Mouse (Mus musculus): Measurements from ENCODE around the gene Akap8l. TPM values are rescaled to one million over a fixed set of nuclear protein-coding genes. Genes with fewer than 3 reads are reported as not detected.

Gene Akap8l
- polyA plus RNA-seq, 1 experiment from 2014 or later, result 44.3 TPM

DNA sequence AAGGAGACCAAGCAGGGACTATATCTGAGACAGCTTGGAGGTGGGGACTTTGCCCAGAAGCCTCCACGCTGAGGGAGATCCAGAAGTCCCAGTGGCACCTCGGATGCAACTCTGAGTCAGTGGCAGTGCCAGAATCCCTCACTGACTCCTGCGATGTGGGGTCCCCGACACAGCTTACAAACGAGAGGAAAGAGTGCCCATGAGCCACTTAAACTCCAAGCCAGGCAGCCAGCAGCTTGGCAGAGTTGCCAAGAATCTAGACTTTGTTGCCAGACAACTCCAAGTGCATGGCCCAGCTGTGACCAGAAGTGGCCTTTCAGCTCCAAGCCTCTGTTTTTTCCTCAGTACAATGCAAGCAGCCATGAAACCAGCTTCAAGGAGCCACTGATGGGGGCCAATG, 33.3 kb upstream of the Akap8l start:
- no peaks in the 10 kb centered on the region for H3K27me3 ChIP-seq (ENCODE audit: control insufficient read depth, insufficient read depth, low read length)
- H3K9me3 ChIP-seq (replicated peaks; ENCODE audit: control insufficient read depth, low read length), result no peaks in the 10 kb centered on the region
- H3K4me3 ChIP-seq (ENCODE audit: low read depth, low read length), result no peak overlapping the region
- WGBS, result 89% methylated on average over 5 of the region's 5 CpGs
- no peak for ATAC-seq (replicated peaks; ENCODE audit: insufficient number of reproducible peaks, low FRiP score, low TSS enrichment, low read depth)
- H3K4me2 ChIP-seq (ENCODE audit: low read depth, low read length), result no peak overlapping the region
- DNase-seq (ENCODE audit: low spot score), result no peak
- no peak overlapping the region for H3K9ac ChIP-seq (replicated peaks; ENCODE audit: low read length)
- H3K36me3 ChIP-seq (replicated peaks; ENCODE audit: control insufficient read depth, insufficient read depth, low read depth, low read length), result no peaks in the 10 kb centered on the region
- no peak overlapping the region for H3K27ac ChIP-seq (replicated peaks; ENCODE audit: low read depth, low read length)
- H3K4me1 ChIP-seq (ENCODE audit: control insufficient read depth, insufficient read depth, low read length), result no peaks in the 10 kb centered on the region

DNA sequence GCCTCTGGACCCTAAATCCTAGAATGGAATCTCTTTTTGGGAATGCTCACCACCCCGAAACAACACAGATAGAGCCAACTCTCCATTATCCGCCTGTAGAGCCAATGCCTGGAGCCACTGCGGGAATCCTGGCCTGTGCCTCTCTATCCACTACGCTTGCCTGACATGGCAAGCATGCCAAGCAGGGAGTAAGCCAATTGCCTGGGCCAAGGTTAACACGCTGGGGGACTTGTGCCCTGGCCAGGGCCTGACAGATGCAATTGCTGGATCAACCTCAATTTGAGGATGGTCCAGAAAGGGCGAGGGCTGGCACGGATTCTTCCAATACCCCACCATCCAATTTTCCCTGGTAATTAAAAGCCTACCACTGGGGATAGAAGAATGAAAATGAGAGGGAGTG, 32.2 kb upstream of the Akap8l start:
- Histone ChIP-seq H3K9ac (replicated peaks; ENCODE audit: low read length) (no peak overlapping the region), H3K4me3 (ENCODE audit: low read depth, low read length) (no peak overlapping the region), H3K27me3 (ENCODE audit: control insufficient read depth, insufficient read depth, low read length) (no peaks in the 10 kb centered on the region), H3K27ac (replicated peaks; ENCODE audit: low read depth, low read length) (no peak overlapping the region), H3K4me2 (ENCODE audit: low read depth, low read length) (no peak overlapping the region), H3K36me3 (replicated peaks; ENCODE audit: control insufficient read depth, insufficient read depth, low read depth, low read length) (no peaks in the 10 kb centered on the region), H3K9me3 (replicated peaks; ENCODE audit: control insufficient read depth, low read length) (no peaks in the 10 kb centered on the region), H3K4me1 (ENCODE audit: control insufficient read depth, insufficient read depth, low read length) (no peaks in the 10 kb centered on the region)
- no peak for ATAC-seq (replicated peaks; ENCODE audit: insufficient number of reproducible peaks, low FRiP score, low TSS enrichment, low read depth)
- DNase-seq (ENCODE audit: low spot score), result no peak
- 92% methylated on average over 7 of the region's 7 CpGs for WGBS

DNA sequence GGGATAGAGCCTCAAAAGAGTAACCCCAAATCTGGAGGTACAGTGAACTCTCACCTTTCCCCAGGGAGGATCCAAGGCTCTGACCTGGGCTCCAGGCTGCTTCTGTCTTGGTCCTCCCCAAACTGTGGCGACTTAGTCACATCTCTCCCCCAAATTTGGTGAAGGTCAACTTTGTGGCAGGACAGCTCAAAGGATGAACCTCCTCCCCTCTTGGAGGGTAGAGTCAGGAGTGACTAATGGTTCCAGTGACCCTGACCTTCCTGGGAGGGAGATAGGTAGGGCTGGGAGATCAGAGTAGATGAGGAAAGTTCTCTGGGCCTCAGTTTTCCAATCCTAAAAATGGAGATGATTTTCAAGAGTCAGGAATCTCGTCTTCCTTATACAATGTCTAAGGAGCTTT, 28.4 kb upstream of the Akap8l start:
- Histone ChIP-seq H3K4me2 (ENCODE audit: low read depth, low read length) (no peak overlapping the region), H3K27me3 (ENCODE audit: control insufficient read depth, insufficient read depth, low read length) (no peaks in the 10 kb centered on the region), H3K36me3 (replicated peaks; ENCODE audit: control insufficient read depth, insufficient read depth, low read depth, low read length) (no peaks in the 10 kb centered on the region), H3K4me3 (ENCODE audit: low read depth, low read length) (no peak overlapping the region), H3K27ac (replicated peaks; ENCODE audit: low read depth, low read length) (no peak overlapping the region), H3K9ac (replicated peaks; ENCODE audit: low read length) (no peak overlapping the region), H3K9me3 (replicated peaks; ENCODE audit: control insufficient read depth, low read length) (no peaks in the 10 kb centered on the region), H3K4me1 (ENCODE audit: control insufficient read depth, insufficient read depth, low read length) (no peaks in the 10 kb centered on the region)
- ATAC-seq (replicated peaks; ENCODE audit: insufficient number of reproducible peaks, low FRiP score, low TSS enrichment, low read depth) (no peak), DNase-seq (ENCODE audit: low spot score) (no peak)
- WGBS, result 81% methylated on average over 2 of the region's 2 CpGs

DNA sequence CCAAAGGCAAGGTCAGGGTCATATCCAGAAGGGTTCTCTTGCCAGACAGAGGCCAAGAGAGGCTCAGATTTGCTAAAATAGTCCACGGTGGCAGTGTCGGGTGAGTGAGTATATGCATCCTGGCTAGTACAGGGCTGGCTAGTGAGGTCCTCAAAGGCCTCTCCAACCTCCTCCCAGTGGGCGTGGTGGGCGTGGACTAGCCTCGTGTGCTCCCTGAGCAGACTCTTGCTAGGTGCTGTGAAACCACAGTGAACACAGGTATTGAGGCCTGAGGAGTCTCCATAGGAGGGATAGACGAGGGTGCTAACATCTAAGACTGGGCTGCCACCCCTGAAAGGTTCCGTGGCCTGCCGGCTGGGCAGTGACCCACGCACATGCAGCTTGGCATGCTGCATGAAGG, 26.7 kb upstream of the Akap8l start:
- no peak overlapping the region for H3K9ac ChIP-seq (replicated peaks; ENCODE audit: low read length)
- no peaks in the 10 kb centered on the region for H3K27me3 ChIP-seq (ENCODE audit: control insufficient read depth, insufficient read depth, low read length)
- 90% methylated on average over 9 of the region's 9 CpGs for WGBS
- no peak for ATAC-seq (replicated peaks; ENCODE audit: insufficient number of reproducible peaks, low FRiP score, low TSS enrichment, low read depth)
- H3K4me3 ChIP-seq (ENCODE audit: low read depth, low read length), result no peak overlapping the region
- H3K27ac ChIP-seq (replicated peaks; ENCODE audit: low read depth, low read length), result no peak overlapping the region
- no peaks in the 10 kb centered on the region for H3K9me3 ChIP-seq (replicated peaks; ENCODE audit: control insufficient read depth, low read length)
- H3K4me2 ChIP-seq (ENCODE audit: low read depth, low read length), result no peak overlapping the region
- H3K4me1 ChIP-seq (ENCODE audit: control insufficient read depth, insufficient read depth, low read length), result no peaks in the 10 kb centered on the region
- H3K36me3 ChIP-seq (replicated peaks; ENCODE audit: control insufficient read depth, insufficient read depth, low read depth, low read length), result no peaks in the 10 kb centered on the region
- no peak for DNase-seq (ENCODE audit: low spot score)

DNA sequence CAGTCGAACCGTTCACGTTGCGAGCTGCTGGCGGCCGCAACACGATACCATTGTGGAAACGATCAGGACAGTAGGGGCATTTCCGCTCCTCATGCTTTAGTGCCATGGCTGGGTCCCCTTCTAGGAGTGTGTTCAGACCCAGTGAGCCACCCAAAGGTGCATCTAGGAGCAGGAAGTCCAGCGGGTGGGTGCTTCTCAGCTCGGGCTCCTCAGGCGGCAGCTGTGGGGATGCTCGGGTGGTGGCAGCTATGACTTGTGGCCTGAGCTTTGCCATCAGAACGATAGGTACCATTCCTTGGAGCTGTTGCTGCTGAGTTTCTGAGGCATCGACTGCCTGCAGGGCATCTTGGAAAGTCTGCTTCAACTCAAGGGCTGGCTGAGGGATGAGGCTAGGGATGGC, 26.1 kb upstream of the Akap8l start:
- Histone ChIP-seq H3K27me3 (ENCODE audit: control insufficient read depth, insufficient read depth, low read length) (no peaks in the 10 kb centered on the region), H3K4me3 (ENCODE audit: low read depth, low read length) (no peak overlapping the region), H3K4me1 (ENCODE audit: control insufficient read depth, insufficient read depth, low read length) (no peaks in the 10 kb centered on the region), H3K4me2 (ENCODE audit: low read depth, low read length) (no peak overlapping the region), H3K27ac (replicated peaks; ENCODE audit: low read depth, low read length) (no peak overlapping the region), H3K9me3 (replicated peaks; ENCODE audit: control insufficient read depth, low read length) (no peaks in the 10 kb centered on the region), H3K36me3 (replicated peaks; ENCODE audit: control insufficient read depth, insufficient read depth, low read depth, low read length) (no peaks in the 10 kb centered on the region), H3K9ac (replicated peaks; ENCODE audit: low read length) (no peak overlapping the region)
- DNase-seq (ENCODE audit: low spot score) (no peak), ATAC-seq (replicated peaks; ENCODE audit: insufficient number of reproducible peaks, low FRiP score, low TSS enrichment, low read depth) (no peak)
- WGBS, result 85% methylated on average over 15 of the region's 15 CpGs

DNA sequence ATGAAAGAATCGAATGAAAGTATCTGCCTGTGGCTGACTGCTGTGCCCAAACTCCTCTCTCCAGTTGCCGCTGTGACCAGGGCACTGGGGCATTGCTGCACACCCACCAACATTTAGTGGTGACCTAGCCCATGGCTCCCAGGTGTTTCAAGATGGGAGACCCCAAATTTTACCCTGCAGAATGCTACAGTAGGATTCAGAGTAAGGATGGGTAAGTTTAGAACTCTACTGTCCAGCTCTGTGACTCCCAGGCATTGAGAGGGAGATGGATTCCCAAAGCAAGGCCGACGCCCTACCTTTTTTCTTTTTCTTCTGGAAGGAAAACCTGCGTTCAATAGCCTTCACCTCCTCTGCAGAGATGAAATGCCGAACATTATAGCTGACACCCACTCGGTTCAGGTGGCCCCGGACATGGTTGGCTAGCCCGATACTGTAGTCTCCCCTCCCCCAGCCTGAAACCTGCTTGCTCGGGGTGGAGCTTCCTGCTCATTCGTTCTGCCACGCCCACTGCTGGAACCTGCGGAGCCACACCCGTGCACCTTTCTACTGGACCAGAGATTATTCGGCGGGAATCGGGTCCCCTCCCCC, 18.7 kb upstream of the Akap8l start:
- Histone ChIP-seq H3K36me3 (replicated peaks; ENCODE audit: control insufficient read depth, insufficient read depth, low read depth, low read length) (no peaks in the 10 kb centered on the region), H3K9ac (replicated peaks; ENCODE audit: low read length) (peak overlapping the region; percentile 51), H3K4me3 (ENCODE audit: low read depth, low read length) (peak overlapping the region; percentile 30), H3K9me3 (replicated peaks; ENCODE audit: control insufficient read depth, low read length) (no peaks in the 10 kb centered on the region), H3K27me3 (ENCODE audit: control insufficient read depth, insufficient read depth, low read length) (no peaks in the 10 kb centered on the region), H3K4me2 (ENCODE audit: low read depth, low read length) (peak overlapping the region; percentile 41), H3K27ac (replicated peaks; ENCODE audit: low read depth, low read length) (no peak overlapping the region), H3K4me1 (ENCODE audit: control insufficient read depth, insufficient read depth, low read length) (no peaks in the 10 kb centered on the region)
- WGBS, result 11% methylated on average over 12 of the region's 17 CpGs
- ATAC-seq (replicated peaks; ENCODE audit: insufficient number of reproducible peaks, low FRiP score, low TSS enrichment, low read depth) (peak; percentile 70; the same call in 1 of the 2 replicates), DNase-seq (ENCODE audit: low spot score) (peak; percentile 52)

DNA sequence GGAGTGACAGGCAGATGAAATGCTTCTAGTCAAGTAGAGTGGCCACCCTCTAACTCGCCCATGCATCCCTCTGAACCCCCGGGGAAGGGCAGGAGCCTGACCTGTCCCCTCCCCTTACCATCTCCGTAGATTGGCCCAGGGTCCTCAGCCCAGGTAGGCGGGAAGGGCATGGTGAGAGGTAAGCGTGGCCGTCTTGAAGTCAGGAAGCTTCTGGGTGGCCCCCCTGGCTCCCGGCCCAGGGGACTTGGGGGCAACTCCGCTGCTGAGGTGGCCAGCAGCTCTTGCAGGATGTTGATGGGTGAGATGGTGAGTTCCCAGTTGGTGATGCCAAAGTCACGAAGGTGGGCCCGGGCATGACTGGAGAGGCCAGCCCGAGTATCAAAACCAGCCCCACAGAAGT, 17.3 kb upstream of the Akap8l start:
- H3K9ac ChIP-seq (replicated peaks; ENCODE audit: low read length), result no peak overlapping the region
- no peak for ATAC-seq (replicated peaks; ENCODE audit: insufficient number of reproducible peaks, low FRiP score, low TSS enrichment, low read depth)
- H3K4me2 ChIP-seq (ENCODE audit: low read depth, low read length), result no peak overlapping the region
- 0 out of 2 replicates have a peak, but pooled peaks cover 2% of the 10 kb centered on the region for H3K4me1 ChIP-seq (ENCODE audit: control insufficient read depth, insufficient read depth, low read length)
- H3K4me3 ChIP-seq (ENCODE audit: low read depth, low read length), result no peak overlapping the region
- H3K27ac ChIP-seq (replicated peaks; ENCODE audit: low read depth, low read length), result no peak overlapping the region
- no peak for DNase-seq (ENCODE audit: low spot score)
- H3K27me3 ChIP-seq (ENCODE audit: control insufficient read depth, insufficient read depth, low read length), result no peaks in the 10 kb centered on the region
- 82% methylated on average over 11 of the region's 11 CpGs for WGBS
- no peaks in the 10 kb centered on the region for H3K36me3 ChIP-seq (replicated peaks; ENCODE audit: control insufficient read depth, insufficient read depth, low read depth, low read length)
- H3K9me3 ChIP-seq (replicated peaks; ENCODE audit: control insufficient read depth, low read length), result no peaks in the 10 kb centered on the region

DNA sequence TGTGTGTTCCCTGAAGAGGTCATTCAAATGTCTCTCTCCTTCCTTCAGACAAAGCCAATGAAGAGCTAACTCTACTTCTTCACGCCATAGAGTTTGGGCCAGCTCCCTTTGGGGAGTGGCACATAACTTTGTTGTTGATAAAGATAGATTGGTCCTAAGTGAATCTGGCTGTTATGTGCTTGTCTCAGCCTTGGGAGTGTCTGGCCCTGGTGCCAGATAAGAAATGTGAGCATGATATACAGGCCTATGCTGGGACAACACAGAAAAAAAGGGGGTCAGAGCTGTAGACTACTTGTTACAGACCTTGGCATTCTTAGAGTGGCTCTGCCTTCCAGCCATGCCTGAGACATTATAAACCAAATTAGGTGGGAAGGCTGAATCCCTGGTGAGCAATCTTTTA, 14.9 kb upstream of the Akap8l start:
- 97% methylated on average over 1 of the region's 1 CpGs for WGBS
- no peaks in the 10 kb centered on the region for H3K9me3 ChIP-seq (replicated peaks; ENCODE audit: control insufficient read depth, low read length)
- H3K27ac ChIP-seq (replicated peaks; ENCODE audit: low read depth, low read length), result no peak overlapping the region
- DNase-seq (ENCODE audit: low spot score) (no peak), ATAC-seq (replicated peaks; ENCODE audit: insufficient number of reproducible peaks, low FRiP score, low TSS enrichment, low read depth) (no peak)
- peaks cover 7% of the 10 kb centered on the region for H3K36me3 ChIP-seq (replicated peaks; ENCODE audit: control insufficient read depth, insufficient read depth, low read depth, low read length)
- H3K9ac ChIP-seq (replicated peaks; ENCODE audit: low read length), result no peak overlapping the region
- no peaks in the 10 kb centered on the region for H3K27me3 ChIP-seq (ENCODE audit: control insufficient read depth, insufficient read depth, low read length)
- no peak overlapping the region; the same call in 1 of the 2 replicates for H3K4me2 ChIP-seq (ENCODE audit: low read depth, low read length)
- H3K4me3 ChIP-seq (ENCODE audit: low read depth, low read length), result no peak overlapping the region
- H3K4me1 ChIP-seq (ENCODE audit: control insufficient read depth, insufficient read depth, low read length), result 0 out of 2 replicates have a peak, but pooled peaks cover 4% of the 10 kb centered on the region
